Mouse (Mus musculus): ENCODE results near the gene Sorbs1. TPM values are rescaled to one million over a fixed set of nuclear protein-coding genes. Genes with fewer than 3 reads are reported as not detected.

Gene Sorbs1
- total and polyA plus RNA-seq, 3 experiments, result 2.1 to 6.2 (median 3.6) TPM

GRCm38 (mm10) chr19:40532525-40532924, 18.9 kb upstream of the Sorbs1 start:
- H3K4me3 ChIP-seq (replicated peaks in 1 of 3; ENCODE audit: low read depth in 2 of 3, low read length in 2 of 3, poor library complexity in 1 of 3), result no peak overlapping the region
- no peaks in the 10 kb centered on the region for H3K4me1 ChIP-seq (ENCODE audit: control insufficient read depth in 1 of 2, insufficient read depth in 2 of 2)
- no peak for TF ChIP-seq BHLHE40 (IDR thresholded peaks at IDR 0.05; ENCODE audit: low read depth, low read length)
- TF ChIP-seq MEF2A (IDR thresholded peaks at IDR 0.05; ENCODE audit: borderline replicate concordance, low read depth, low read length), result no peak
- TF ChIP-seq MAFK (IDR thresholded peaks at IDR 0.05; ENCODE audit: insufficient replicate concordance, low read length), result no peak
- no peak for TF ChIP-seq ZNF384 (IDR thresholded peaks at IDR 0.05; ENCODE audit: low read depth, low read length)
- no peak for TF ChIP-seq ETS1 (conservative IDR thresholded peaks at IDR 0.05; ENCODE audit: low read depth, low read length)
- TF ChIP-seq SMC3 (IDR thresholded peaks at IDR 0.05; ENCODE audit: low read depth, low read length), result no peak
- TF ChIP-seq GABPA (IDR thresholded peaks at IDR 0.05; ENCODE audit: insufficient replicate concordance, low read depth, low read length), result no peak
- TF ChIP-seq SIN3A (IDR thresholded peaks at IDR 0.05; ENCODE audit: low read length), result no peak
- no peak for TF ChIP-seq KAT2A (IDR thresholded peaks at IDR 0.05; ENCODE audit: insufficient replicate concordance, low read length)
- no peak for TF ChIP-seq POLR2AphosphoS2 (IDR thresholded peaks at IDR 0.05; ENCODE audit: low read depth, low read length)
- TF ChIP-seq MXI1 (IDR thresholded peaks at IDR 0.05; ENCODE audit: low read depth, low read length), result no peak
- no peak for TF ChIP-seq JUND (conservative IDR thresholded peaks at IDR 0.05; ENCODE audit: low read depth, low read length)
- no peak for TF ChIP-seq TCF12 (IDR thresholded peaks at IDR 0.05; ENCODE audit: low read depth, low read length)
- TF ChIP-seq TBP (conservative IDR thresholded peaks at IDR 0.05; ENCODE audit: low read depth, low read length), result no peak
- TF ChIP-seq ELF1 (IDR thresholded peaks at IDR 0.05; ENCODE audit: low read depth, low read length), result no peak
- no peaks in the 10 kb centered on the region for H3K79me2 ChIP-seq (replicated peaks; ENCODE audit: control insufficient read depth, extremely low read depth, insufficient read depth, poor library complexity, severe bottlenecking)
- no peak overlapping the region for H3K4me2 ChIP-seq (ENCODE audit: insufficient read depth, low read depth, poor library complexity, severe bottlenecking)
- no peaks in the 10 kb centered on the region for H3K36me3 ChIP-seq (replicated peaks in 1 of 2; ENCODE audit: control insufficient read depth in 1 of 2, insufficient read depth in 1 of 2, low read length in 1 of 2)
- no peak for DNase-seq (ENCODE audit: extremely low read depth)
- no peak overlapping the region for H3K9ac ChIP-seq (ENCODE audit: insufficient read depth, low read depth)
- dilution Hi-C loops (cut with MboI; ENCODE audit: extremely low pct_ligation_motif_present, extremely low pct_unique_long_range_greater_than_20kb, low sequenced_read_pairs) (loop anchor here (25.0 kb wide), 1 partner anchor 145 kb away; no protein-coding TSS in a partner anchor), in situ Hi-C loops (cut with MboI; ENCODE audit: low pct_ligation_motif_present, low pct_unique_long_range_greater_than_20kb, low sequenced_read_pairs) (no loop called here)
- no peak overlapping the region for H3K27ac ChIP-seq (ENCODE audit: insufficient read depth, low read depth)
- no peaks in the 10 kb centered on the region for H3K9me3 ChIP-seq (replicated peaks; ENCODE audit: low read length)
- no peaks in the 10 kb centered on the region for H3K27me3 ChIP-seq (replicated peaks)

DNA sequence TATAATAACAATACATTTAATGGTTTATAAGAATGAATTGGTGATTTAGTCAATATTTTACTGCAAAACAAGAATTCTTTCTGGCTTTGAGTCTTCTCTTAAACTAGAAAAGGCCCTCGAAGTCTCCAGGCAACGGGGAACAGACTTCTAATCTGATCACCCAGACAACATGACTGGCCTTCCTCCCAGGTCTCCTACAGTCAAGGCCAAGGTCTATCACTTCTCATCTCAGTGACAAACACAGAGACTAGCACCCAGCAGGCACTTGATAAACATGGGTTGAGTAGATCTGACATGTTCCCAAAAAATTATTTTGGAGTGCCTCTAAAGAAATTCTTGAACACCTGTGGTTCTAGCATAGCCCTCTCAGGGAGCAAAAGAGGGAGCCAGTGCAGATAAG, 16.7 kb upstream of the Sorbs1 start:
- no peaks in the 10 kb centered on the region for H3K36me3 ChIP-seq (replicated peaks in 1 of 2; ENCODE audit: control insufficient read depth in 1 of 2, insufficient read depth in 1 of 2, low read length in 1 of 2)
- no peaks in the 10 kb centered on the region for H3K9me3 ChIP-seq (replicated peaks; ENCODE audit: low read length)
- H3K4me3 ChIP-seq (replicated peaks in 1 of 3; ENCODE audit: low read depth in 2 of 3, low read length in 2 of 3, poor library complexity in 1 of 3), result no peak overlapping the region
- in situ Hi-C loops (cut with MboI; ENCODE audit: low pct_ligation_motif_present, low pct_unique_long_range_greater_than_20kb, low sequenced_read_pairs), result no loop called here
- H3K9ac ChIP-seq (ENCODE audit: insufficient read depth, low read depth), result no peak overlapping the region
- no peak overlapping the region for H3K27ac ChIP-seq (ENCODE audit: insufficient read depth, low read depth)
- dilution Hi-C loops (cut with MboI; ENCODE audit: extremely low pct_ligation_motif_present, extremely low pct_unique_long_range_greater_than_20kb, low sequenced_read_pairs), result loop anchor here (25.0 kb wide), 1 partner anchor 143 kb away; no protein-coding TSS in a partner anchor
- no peak for DNase-seq (ENCODE audit: extremely low read depth)
- H3K4me2 ChIP-seq (ENCODE audit: insufficient read depth, low read depth, poor library complexity, severe bottlenecking), result no peak overlapping the region
- no peaks in the 10 kb centered on the region for H3K4me1 ChIP-seq (ENCODE audit: control insufficient read depth in 1 of 2, insufficient read depth in 2 of 2)
- no peaks in the 10 kb centered on the region for H3K79me2 ChIP-seq (replicated peaks; ENCODE audit: control insufficient read depth, extremely low read depth, insufficient read depth, poor library complexity, severe bottlenecking)
- no peak for TF ChIP-seq GABPA (IDR thresholded peaks at IDR 0.05; ENCODE audit: insufficient replicate concordance, low read depth, low read length)
- H3K27me3 ChIP-seq (replicated peaks), result no peaks in the 10 kb centered on the region

All from CH12.LX (cell line).